16 mouse cellular contexts compared by ENCODE assay signal in the genomic region with DNA sequence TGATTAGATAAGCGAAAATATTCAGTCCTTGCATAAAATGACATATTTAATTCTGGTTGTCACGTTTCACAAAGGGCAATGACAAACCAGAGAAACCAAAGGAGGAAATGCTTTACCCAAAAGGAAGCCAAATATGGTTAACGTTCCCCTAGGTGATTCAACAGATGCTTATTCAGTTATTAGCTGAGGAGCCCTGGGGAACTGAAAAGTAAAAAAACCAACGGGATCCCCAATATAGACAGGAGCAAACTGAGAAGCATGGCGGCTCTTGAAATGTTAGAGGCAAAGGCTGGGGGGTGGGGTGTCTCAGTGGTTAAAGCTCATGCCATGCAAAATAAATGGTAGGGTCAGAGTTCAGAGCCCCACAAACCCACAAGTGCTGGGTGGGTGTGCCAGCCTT.
"Had no signal": no experiment of that assay in that cellular context is flagged by ENCODE, and none has a peak within 500 bp of the region (broad histone marks: within the 10 kb centered on the region; RNA-seq: fewer than 3 reads in every experiment).

No protein-coding gene starts in this region.

- H3K27me3 ChIP-seq: lung, embryonic 15.5 days; midbrain, embryonic 13.5 days; midbrain, embryonic 15.5 days; neural tube, embryonic 12.5 days; stomach, embryonic 15.5 days had no signal

- H3K4me3 ChIP-seq: lung, embryonic 15.5 days; midbrain, embryonic 13.5 days; midbrain, embryonic 15.5 days; neural tube, embryonic 12.5 days; stomach, embryonic 15.5 days had no signal

- H3K9me3 ChIP-seq: lung, embryonic 15.5 days; midbrain, embryonic 15.5 days; stomach, embryonic 15.5 days had no signal

- H3K4me2 ChIP-seq: lung, embryonic 15.5 days; midbrain, embryonic 11.5 days; midbrain, embryonic 13.5 days; midbrain, embryonic 15.5 days; neural tube, embryonic 12.5 days; stomach, embryonic 15.5 days had no signal

- H3K9ac ChIP-seq: lung, embryonic 15.5 days; midbrain, embryonic 13.5 days; midbrain, embryonic 15.5 days; neural tube, embryonic 12.5 days; stomach, embryonic 15.5 days had no signal

- H3K4me1 ChIP-seq: lung, embryonic 15.5 days; midbrain, embryonic 13.5 days; neural tube, embryonic 12.5 days; stomach, embryonic 15.5 days had no signal

- H3K36me3 ChIP-seq: lung, embryonic 15.5 days; midbrain, embryonic 15.5 days; neural tube, embryonic 12.5 days; stomach, embryonic 15.5 days had no signal

- ATAC-seq: lung, postnatal 0 days; midbrain, embryonic 13.5 days; midbrain, embryonic 15.5 days had no signal

- H3K27ac ChIP-seq: lung, embryonic 15.5 days; macrophage; midbrain, embryonic 13.5 days; midbrain, embryonic 15.5 days; neural tube, embryonic 12.5 days; stomach, embryonic 15.5 days; stomach, postnatal 0 days had no signal

- DNase-seq: lung, adult 2 months; lung, postnatal 14 days; lung, postnatal 36 days; right cerebral cortex, postnatal 14 days; thymus, adult 2 months; thymus, postnatal 25 days; thymus, postnatal 4 days had no signal
